Mouse (Mus musculus) limb, embryonic 14.5 days (tissue): ENCODE data around the gene Lmo3. TPM values are rescaled to one million over a fixed set of nuclear protein-coding genes. Genes with fewer than 3 reads are reported as not detected.

Source experiments
- ATAC-seq: fragments of 200-750 bp; cut with Nextera tagmentation; 2 replicates; pipeline ENCODE4 v1.8.0; 2017; ENCODE audit warnings: low read depth, moderate number of reproducible peaks, moderate TSS enrichment; ENCODE audit not compliant: low FRiP score
- DNase-seq: peaks from one replicate; pipeline ENCODE4 v3.0.0-alpha.2; 2015; ENCODE audit warnings: low spot score
- H3K27ac ChIP-seq: fragments of 300-500 bp; sonication (generic); replicated peaks from 2 replicates; pipeline ENCODE4 v1.5.1; 2014; ENCODE audit warnings: low read depth, mild to moderate bottlenecking, low read length, moderate library complexity, mixed read lengths
- H3K27me3 ChIP-seq: fragments of 300-500 bp; sonication (generic); 2 replicates; pipeline ENCODE4 v1.6.1; 2014; ENCODE audit warnings: low read length, mixed read lengths; ENCODE audit not compliant: control insufficient read depth, insufficient read depth
- H3K36me3 ChIP-seq: fragments of 300-500 bp; sonication (generic); 2 replicates; pipeline ENCODE4 v1.6.1; 2014; ENCODE audit warnings: mild to moderate bottlenecking, low read length, moderate library complexity, mixed read lengths; ENCODE audit not compliant: control insufficient read depth, insufficient read depth
- H3K4me1 ChIP-seq: fragments of 300-500 bp; sonication (generic); 2 replicates; pipeline ENCODE4 v1.6.1; 2014; ENCODE audit warnings: antibody characterized with exemption, low read length, mixed read lengths; ENCODE audit not compliant: control insufficient read depth, insufficient read depth
- H3K4me2 ChIP-seq: fragments of 300-500 bp; sonication (generic); replicated peaks from 2 replicates; pipeline ENCODE4 v1.6.1; 2014; ENCODE audit warnings: low read depth, mild to moderate bottlenecking, low read length, moderate library complexity; ENCODE audit not compliant: severe bottlenecking
- H3K4me3 ChIP-seq: fragments of 300-500 bp; sonication (generic); replicated peaks from 2 replicates; pipeline ENCODE4 v1.5.1; 2014; ENCODE audit warnings: low read length
- H3K9ac ChIP-seq: fragments of 300-500 bp; sonication (generic); 2 replicates; pipeline ENCODE4 v1.6.1; 2014; ENCODE audit warnings: mild to moderate bottlenecking, low read depth, low read length, moderate library complexity; ENCODE audit not compliant: severe bottlenecking
- H3K9me3 ChIP-seq: fragments of 300-500 bp; sonication (generic); 2 replicates; pipeline ENCODE4 v1.6.1; 2016; ENCODE audit warnings: low read length; ENCODE audit not compliant: control insufficient read depth
- POLR2A ChIP-seq: fragments of 200-500 bp; IDR thresholded peaks from 2 replicates; pipeline ENCODE4 v1.8.0; 2012; ENCODE audit warnings: inconsistent platforms, mild to moderate bottlenecking, moderate library complexity, borderline replicate concordance; ENCODE audit not compliant: insufficient read depth, insufficient read length; ENCODE audit errors: extremely low read depth
- WGBS: fragments of 180-500 bp; shearing (Covaris S2); extraction: QIAGEN DNeasy Blood & Tissue Kit; methylation state at CpG from one replicate; pipeline ENCODE4 v1.1.7; 2014; 5-methylcytosine and 5-hydroxymethylcytosine counted together
- polyA plus RNA-seq, 2 experiments: library from polyadenylated mRNA; depleted of rRNA in 1 of 2; stranded (reverse) in 1 of 2; unstranded in 1 of 2; fragments of >200 nt; fragmentation: Nextera tagmentation in 1 of 2; extraction: Ambion mirVana in 1 of 2; gene quantifications; 2 replicates each; pipeline versions ENCODE4 v1.2.1 to v1.2.3; 2012 to 2014

Lmo3 gene
- polyA plus RNA-seq, 2 experiments = 0.94 to 1.6 TPM

DNA sequence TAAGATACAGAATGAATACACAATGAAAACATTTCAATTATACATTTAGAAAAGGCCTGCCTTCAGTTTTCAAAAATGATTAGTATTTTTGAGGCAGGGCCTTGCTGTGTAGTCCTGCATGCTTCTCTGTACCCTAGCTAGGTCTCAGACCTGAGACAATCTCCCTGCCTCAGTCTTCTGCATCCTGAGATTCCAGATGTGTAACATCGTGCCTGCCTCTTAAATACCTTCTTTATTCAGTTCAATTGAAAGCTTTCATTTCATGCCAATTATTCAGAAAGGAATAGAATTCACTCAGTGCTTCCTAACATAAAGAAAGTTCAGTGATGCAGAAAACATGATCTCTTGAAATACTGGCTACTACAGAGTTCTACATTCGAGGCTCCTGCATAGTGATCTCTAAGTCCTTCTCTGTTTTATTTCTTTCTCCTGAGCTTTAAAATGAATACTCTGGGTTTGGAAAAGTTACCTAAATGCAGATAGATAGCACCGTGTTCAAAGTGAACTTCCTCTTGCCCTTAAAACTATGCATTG is 137.2 kb downstream of the Lmo3 start:
- H3K27ac ChIP-seq = no peak overlapping the region
- H3K9ac ChIP-seq = no peak overlapping the region
- no peak for DNase-seq
- H3K27me3 ChIP-seq = no peaks in the 10 kb centered on the region
- no peak for ATAC-seq
- 81% methylated on average over 3 of the region's 3 CpGs for WGBS
- no peaks in the 10 kb centered on the region for H3K36me3 ChIP-seq
- no peak overlapping the region for H3K4me2 ChIP-seq
- H3K4me1 ChIP-seq = no peaks in the 10 kb centered on the region
- no peak for TF ChIP-seq POLR2A
- no peaks in the 10 kb centered on the region for H3K9me3 ChIP-seq
- H3K4me3 ChIP-seq = no peak overlapping the region

DNA sequence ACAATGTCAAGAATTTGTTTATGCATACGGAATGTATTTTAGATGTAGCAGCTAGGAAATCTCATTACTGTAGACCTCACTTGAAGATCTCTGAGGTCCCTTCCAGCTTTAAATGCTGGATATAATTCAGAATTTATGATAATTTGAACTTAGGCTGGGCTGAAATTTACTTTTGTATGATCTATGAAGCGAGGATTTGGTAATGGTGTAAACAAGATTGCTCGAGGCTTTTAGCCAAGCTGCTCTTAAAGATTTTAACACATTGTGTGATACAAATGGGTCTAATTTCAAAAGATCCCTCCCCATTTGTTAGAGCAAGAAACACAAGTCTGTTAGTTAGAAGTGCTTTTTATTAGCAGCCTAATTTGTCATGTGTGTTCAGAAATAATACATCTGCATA is 144.4 kb downstream of the Lmo3 start:
- no peak for ATAC-seq
- Histone ChIP-seq H3K9ac (no peak overlapping the region), H3K9me3 (no peaks in the 10 kb centered on the region), H3K4me3 (no peak overlapping the region), H3K27ac (no peak overlapping the region), H3K4me1 (no peaks in the 10 kb centered on the region), H3K27me3 (no peaks in the 10 kb centered on the region), H3K4me2 (no peak overlapping the region), H3K36me3 (no peaks in the 10 kb centered on the region)
- no peak for DNase-seq
- no peak for TF ChIP-seq POLR2A
- WGBS = 58% methylated on average over 3 of the region's 3 CpGs

DNA sequence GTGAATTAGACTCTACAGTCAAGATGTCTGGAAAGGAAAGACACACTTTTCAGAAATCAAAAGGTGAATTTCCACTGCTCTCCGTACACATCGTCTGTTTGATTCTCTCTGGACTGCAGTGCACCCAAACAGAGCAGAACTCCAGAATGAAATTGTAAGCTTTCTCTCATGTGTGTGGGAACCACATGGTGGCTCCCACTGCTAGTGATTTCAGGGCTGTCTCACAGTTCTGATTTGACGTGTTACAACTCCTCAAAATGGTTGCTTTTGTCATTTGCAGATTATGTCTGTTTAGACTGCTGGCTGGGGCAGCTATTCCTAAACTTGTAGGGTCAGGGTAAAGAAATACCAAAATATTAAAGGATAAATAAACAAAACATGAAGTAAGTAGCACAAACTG is 145.0 kb downstream of the Lmo3 start:
- Histone ChIP-seq H3K9ac (no peak overlapping the region), H3K27ac (no peak overlapping the region), H3K4me2 (no peak overlapping the region), H3K27me3 (no peaks in the 10 kb centered on the region), H3K36me3 (no peaks in the 10 kb centered on the region), H3K4me3 (no peak overlapping the region), H3K4me1 (no peaks in the 10 kb centered on the region), H3K9me3 (no peaks in the 10 kb centered on the region)
- WGBS = 66% methylated on average over 3 of the region's 3 CpGs
- ATAC-seq = no peak
- no peak for DNase-seq
- no peak for TF ChIP-seq POLR2A

GRCm38 (mm10) chr6:138427394-138427793 is 154.4 kb downstream of the Lmo3 start:
- no peak overlapping the region for H3K9ac ChIP-seq
- peaks cover 18% of the 10 kb centered on the region for H3K27me3 ChIP-seq
- TF ChIP-seq POLR2A = no peak
- H3K9me3 ChIP-seq = no peaks in the 10 kb centered on the region
- DNase-seq (no peak), ATAC-seq (no peak)
- no peak overlapping the region for H3K4me2 ChIP-seq
- no peaks in the 10 kb centered on the region for H3K36me3 ChIP-seq
- WGBS = 4% methylated on average over 6 of the region's 6 CpGs
- peaks cover 3% of the 10 kb centered on the region; the same call in 1 of the 2 replicates for H3K4me1 ChIP-seq
- H3K4me3 ChIP-seq = no peak overlapping the region
- no peak overlapping the region for H3K27ac ChIP-seq

DNA sequence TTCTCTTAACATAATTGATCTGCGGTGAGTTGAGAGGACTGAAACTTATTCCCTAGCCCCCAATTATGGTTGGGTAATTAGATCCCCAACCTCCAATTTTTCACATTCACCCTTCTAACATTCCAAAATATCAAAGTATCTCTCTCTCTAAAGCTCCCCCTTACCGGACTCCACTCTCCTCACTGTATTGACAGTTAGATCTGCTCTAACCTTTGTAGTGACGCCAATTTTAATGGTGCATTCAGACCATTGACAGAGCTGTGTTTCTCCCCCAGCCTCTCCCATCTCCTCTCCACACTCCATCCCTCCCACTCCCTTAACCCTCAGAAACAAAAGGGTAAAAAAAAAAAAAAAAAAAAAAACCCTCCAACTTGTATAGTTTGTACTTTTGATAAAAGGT is 154.9 kb downstream of the Lmo3 start:
- WGBS = 4% methylated on average over 3 of the region's 3 CpGs

More for the DNA sequence above, 154.9 kb downstream of the Lmo3 start:
- Histone ChIP-seq H3K9me3 (no peaks in the 10 kb centered on the region), H3K27me3 (peaks cover 21% of the 10 kb centered on the region), H3K4me3 (no peak overlapping the region), H3K4me2 (no peak overlapping the region), H3K27ac (no peak overlapping the region), H3K4me1 (peaks cover 4% of the 10 kb centered on the region; the same call in 1 of the 2 replicates), H3K9ac (no peak overlapping the region), H3K36me3 (no peaks in the 10 kb centered on the region)
- no peak for TF ChIP-seq POLR2A
- DNase-seq = no peak
- no peak for ATAC-seq
